Mouse (Mus musculus) mouse trophoblast stem cell (cell line): ENCODE data around the gene D8Ertd738e.
"Not testable (repeated sequence)": the region's sequence is repeated elsewhere in the genome, so short reads cannot be mapped to it uniquely, and the experiment has no call there.

ENCODE experiments used
- in situ Hi-C, 2 experiments: fragments of 300-500 bp; cut with MseI, MboI; formaldehyde crosslinking; loops; 2 replicates in 1 of 2; 3 replicates in 1 of 2; pipeline ENCODE4 v1.15.1; 2025

Gene D8Ertd738e

GRCm38 (mm10) chr8:84249257-84250170, at the start of gene D8Ertd738e:
Gene D8Ertd738e (minus strand): TSS chr8:84249719.
- in situ Hi-C loops = no loop called here

GRCm38 (mm10) chr8:84297029-84297785, 47.7 kb upstream of the D8Ertd738e start:
- in situ Hi-C loops = no loop called here

DNA sequence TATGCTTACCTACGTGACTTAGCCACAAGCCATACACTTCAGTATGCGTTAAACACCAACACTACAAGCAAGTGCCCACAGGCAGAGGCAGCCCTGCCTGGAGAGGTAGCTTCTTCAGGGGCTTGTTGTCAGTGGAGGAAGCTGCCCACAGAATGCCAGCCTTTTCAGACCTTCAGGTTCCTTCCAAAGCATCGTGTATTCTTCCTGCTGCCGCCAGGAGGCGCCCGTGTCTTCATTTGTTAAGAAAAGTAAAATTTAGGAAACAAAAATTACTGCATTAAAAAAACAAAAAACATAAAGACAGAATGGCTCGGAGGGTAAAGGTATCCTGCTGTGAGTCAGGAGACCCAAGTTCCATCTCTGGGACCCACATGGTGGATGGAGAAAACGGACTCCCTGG, 42.2 kb upstream of the D8Ertd738e start:
- in situ Hi-C loops = loop anchor here (5.0 kb wide), 1 partner anchor 66 kb away; no protein-coding TSS in a partner anchor

DNA sequence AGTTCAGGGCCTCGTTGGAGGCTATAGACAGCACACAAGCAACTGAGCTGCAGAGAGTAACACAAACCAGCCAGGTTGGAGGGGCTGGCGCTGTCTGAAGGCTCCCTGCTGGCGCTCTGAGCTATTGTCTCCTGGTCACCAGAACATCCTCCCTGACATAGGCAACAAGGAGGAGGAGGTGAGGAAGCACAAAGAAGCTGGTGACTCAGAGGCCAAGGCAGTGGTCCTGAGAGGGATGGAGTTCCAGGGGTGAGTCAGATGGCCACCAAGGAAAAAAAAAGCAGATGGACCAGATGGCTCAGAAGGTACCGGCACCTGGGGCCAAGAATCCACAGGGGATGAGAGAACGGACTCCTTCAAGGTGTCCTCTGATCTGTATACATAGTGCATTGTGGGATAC, 41.6 kb upstream of the D8Ertd738e start:
- in situ Hi-C loops = loop anchor here (5.0 kb wide), 1 partner anchor 66 kb away; no protein-coding TSS in a partner anchor

DNA sequence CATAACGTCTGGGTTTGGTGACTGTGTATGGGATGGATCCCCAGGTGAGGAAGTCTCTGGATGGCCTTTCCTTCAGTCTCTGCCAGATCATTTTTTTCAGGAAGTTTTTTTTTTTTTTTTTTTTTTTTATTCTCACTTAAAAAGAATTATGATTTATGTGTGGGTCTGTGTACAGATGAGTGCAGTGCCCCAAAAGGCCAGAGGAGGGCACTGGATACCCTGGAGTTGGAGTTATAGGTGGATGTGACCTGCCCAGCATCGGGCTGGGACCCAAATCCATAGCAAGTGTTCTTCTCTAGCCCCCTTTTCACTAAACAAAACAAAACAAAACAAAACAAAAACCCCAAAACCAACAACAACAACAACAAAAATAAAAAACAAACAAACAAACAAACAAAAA, 39.4 kb upstream of the D8Ertd738e start:
- in situ Hi-C loops = no loop called here

- in situ Hi-C loops = not testable (repeated sequence)
These were observed 36.1 kb upstream of the D8Ertd738e start for GRCm38 (mm10) chr8:84285665-84286064.

- in situ Hi-C loops = no loop called here
These were observed 35.1 kb upstream of the D8Ertd738e start for GRCm38 (mm10) chr8:84284608-84285063.

GRCm38 (mm10) chr8:84280777-84281176, 31.3 kb upstream of the D8Ertd738e start:
- in situ Hi-C loops = no loop called here

- in situ Hi-C loops = no loop called here
These were observed 26.9 kb upstream of the D8Ertd738e start for GRCm38 (mm10) chr8:84276447-84276846.

- in situ Hi-C loops = no loop called here
These were observed 24.4 kb upstream of the D8Ertd738e start for GRCm38 (mm10) chr8:84273968-84274367.

GRCm38 (mm10) chr8:84272302-84272701, 22.8 kb upstream of the D8Ertd738e start:
- in situ Hi-C loops = no loop called here

- in situ Hi-C loops = no loop called here
These were observed 20.6 kb upstream of the D8Ertd738e start, which contains the start of gene Ccdc130 for GRCm38 (mm10) chr8:84269950-84270773. Gene Ccdc130 (minus strand): TSS chr8:84270380.

GRCm38 (mm10) chr8:84261098-84261497, 11.6 kb upstream of the D8Ertd738e start:
- in situ Hi-C loops = no loop called here

DNA sequence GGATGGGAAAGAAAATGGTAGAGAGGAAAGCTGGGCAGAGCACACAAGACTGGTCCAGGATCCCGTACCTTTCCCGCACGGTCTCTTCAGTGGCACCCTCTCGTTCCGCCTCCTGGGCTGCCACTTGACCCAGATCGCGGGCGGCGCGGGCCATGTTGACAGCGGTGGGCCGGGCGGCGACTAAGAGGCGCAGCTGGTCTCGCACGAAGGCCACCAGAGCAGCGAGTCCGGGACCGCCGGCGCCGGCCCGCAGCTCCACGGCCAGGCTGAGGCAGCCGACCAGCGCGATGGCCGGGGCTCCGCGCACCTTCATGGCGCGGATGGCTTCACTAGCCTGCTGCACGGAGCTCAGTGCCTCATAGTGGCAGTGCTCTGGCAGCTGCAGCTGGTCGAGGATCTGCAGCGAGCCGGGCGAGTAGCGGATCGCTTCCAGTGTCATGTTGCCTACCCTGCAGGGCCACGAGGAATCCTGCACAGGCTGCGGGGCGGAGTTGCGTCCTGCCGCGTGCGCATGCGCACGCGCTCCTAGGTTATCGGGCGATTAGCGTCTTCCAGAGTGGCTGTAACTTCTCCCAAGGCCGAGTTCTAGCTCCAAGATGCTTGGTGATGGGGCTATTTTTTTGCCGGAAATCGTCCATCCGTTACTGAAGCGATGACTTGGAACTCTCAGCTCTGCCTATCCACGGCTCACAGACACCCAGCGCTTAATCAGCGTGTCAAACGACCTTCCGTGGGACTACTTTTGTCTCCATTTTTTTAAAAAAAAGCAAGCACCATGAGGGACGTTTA, 7.5 kb upstream of the D8Ertd738e start, which contains the start of gene Mri1:
TSS of gene Mri1 (minus strand) at position 505 of the 789 bp plus-strand sequence.
- in situ Hi-C loops = no loop called here

DNA sequence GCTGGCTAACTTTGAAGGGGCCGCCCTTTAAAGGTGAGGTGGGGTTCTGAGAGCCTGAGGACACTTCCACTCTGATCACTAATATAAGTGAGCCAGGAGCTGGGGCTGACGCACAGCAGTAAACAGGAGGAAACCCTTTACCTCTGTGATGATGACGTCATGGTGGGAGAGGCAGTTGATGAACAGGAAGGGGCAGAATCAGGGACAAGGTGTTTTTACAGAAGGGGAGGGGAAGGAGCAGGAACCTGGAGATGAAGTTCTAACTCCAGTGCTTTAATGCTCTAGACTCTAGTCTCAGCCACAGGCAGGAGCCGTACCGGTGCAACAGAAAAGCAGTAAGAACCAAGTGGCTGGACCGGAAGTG, 6.9 kb upstream of the D8Ertd738e start:
- in situ Hi-C loops = no loop called here

GRCm38 (mm10) chr8:84255858-84256257, 6.3 kb upstream of the D8Ertd738e start:
- in situ Hi-C loops = no loop called here

- in situ Hi-C loops = no loop called here
These were observed 7.7 kb downstream of the D8Ertd738e start for GRCm38 (mm10) chr8:84241821-84242220.

DNA sequence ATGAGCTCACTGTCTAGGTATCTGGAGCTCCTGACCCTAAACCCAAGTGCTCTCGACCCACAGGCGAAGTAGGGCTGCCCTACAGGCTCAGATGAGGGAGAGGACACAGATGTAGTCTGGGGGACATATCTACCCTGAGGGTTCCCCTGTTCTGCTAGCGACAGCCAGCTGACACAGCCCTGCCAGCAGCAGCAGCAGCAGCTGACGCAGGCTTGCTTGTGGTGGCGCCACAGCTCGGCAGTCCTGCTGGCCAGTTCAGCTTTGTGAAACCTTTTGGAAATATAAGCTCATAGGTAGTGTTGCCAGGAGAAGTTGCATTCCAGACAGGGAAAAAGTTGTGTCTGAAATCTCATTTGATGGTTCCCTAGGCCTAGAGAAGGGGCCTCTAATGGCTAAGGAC, 8.4 kb downstream of the D8Ertd738e start:
- in situ Hi-C loops = no loop called here

DNA sequence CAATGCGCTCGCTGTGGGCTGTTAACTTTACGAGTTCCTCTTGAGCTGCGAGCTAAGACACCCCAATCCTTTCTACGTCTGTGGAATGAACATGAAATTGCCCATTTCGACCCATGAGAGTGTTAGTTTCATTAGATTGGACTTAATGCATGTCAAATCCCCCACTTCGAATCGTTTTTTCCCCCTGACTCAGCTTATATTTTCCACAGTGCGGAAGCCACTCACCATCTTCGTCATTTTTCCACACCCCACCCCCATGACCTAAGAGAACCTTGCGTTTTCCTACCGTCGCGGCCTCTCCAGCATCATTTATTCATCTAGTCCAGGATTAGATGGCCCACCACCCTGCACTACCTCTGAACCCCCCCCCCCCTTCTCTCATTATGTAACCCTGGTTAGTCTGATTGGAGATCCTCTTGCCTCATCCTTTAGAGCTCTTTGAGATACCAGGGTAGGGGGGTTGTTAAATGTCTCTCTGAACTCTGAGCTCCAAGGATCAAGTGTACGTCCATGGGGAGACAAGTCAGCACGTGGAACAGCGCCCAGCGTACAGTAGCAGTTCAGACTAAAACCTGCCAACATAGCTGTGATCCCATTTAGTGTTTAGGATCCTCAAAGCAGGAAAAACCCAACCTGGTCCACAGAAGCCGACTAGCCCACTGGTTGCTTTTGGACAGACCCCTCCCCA, 11.8 kb downstream of the D8Ertd738e start:
- in situ Hi-C loops = no loop called here

DNA sequence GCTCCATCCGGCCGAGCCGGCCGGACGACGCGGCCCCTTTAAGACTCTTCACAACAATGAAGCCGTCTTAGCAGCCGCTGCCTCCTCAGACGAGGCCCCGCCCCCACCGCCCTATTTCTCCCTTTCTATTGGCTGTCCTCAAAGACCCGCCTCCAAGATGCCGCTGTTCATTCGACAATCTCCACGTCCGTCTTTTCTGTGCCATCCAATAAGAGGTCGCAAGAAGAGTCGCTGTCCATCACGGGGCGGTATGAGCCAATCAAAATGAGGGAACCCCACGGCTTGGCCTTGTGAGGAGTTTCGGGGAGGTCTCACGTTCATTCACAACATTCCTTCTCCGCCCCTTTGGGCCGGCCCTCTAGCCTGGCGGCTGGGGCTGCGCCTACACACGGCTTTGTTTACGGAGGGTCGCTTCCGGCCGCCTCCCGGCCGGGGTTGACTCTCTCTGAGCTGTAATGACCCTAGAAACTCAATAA, 12.5 kb downstream of the D8Ertd738e start, which contains the start of gene Zswim4:
TSS of gene Zswim4 (minus strand) at position 58 of the 476 bp plus-strand sequence.
- in situ Hi-C loops = no loop called here
